Mouse (Mus musculus) intestine, embryonic 16.5 days (tissue): ENCODE results near the gene Prdm16. TPM values are rescaled to one million over a fixed set of nuclear protein-coding genes. Genes with fewer than 3 reads are reported as not detected.

Experiments used
- ATAC-seq: fragments of 200-750 bp; cut with Nextera tagmentation; 2 replicates; pipeline ENCODE4 v1.8.0; 2017; ENCODE audit warnings: moderate TSS enrichment, moderate library complexity
- H3K27ac ChIP-seq: fragments of 300-500 bp; sonication (generic); 2 replicates; pipeline ENCODE4 v1.5.1; 2014; ENCODE audit warnings: mild to moderate bottlenecking, low read length
- H3K27me3 ChIP-seq: fragments of 300-500 bp; sonication (generic); replicated peaks from 2 replicates; pipeline ENCODE4 v1.6.1; 2014; ENCODE audit warnings: low read length, control low read depth, mixed read lengths; ENCODE audit not compliant: control insufficient read depth, insufficient read depth
- H3K36me3 ChIP-seq: fragments of 300-500 bp; sonication (generic); 2 replicates; pipeline ENCODE4 v1.6.1; 2014; ENCODE audit warnings: low read length, control low read depth; ENCODE audit not compliant: control insufficient read depth, insufficient read depth
- H3K4me1 ChIP-seq: fragments of 300-500 bp; sonication (generic); 2 replicates; pipeline ENCODE4 v1.6.1; 2014; ENCODE audit warnings: low read length, control low read depth, mixed read lengths; ENCODE audit not compliant: control insufficient read depth, insufficient read depth
- H3K4me2 ChIP-seq: fragments of 300-500 bp; sonication (generic); 2 replicates; pipeline ENCODE4 v1.6.1; 2014; ENCODE audit warnings: low read depth, low read length, control low read depth
- H3K4me3 ChIP-seq: fragments of 300-500 bp; sonication (generic); 2 replicates; pipeline ENCODE4 v1.5.1; 2014; ENCODE audit warnings: mild to moderate bottlenecking, low read length
- H3K9ac ChIP-seq: fragments of 300-500 bp; sonication (generic); 2 replicates; pipeline ENCODE4 v1.6.1; 2014; ENCODE audit warnings: low read depth, low read length
- H3K9me3 ChIP-seq: fragments of 300-500 bp; sonication (generic); 2 replicates; pipeline ENCODE4 v1.6.1; 2016; ENCODE audit warnings: low read length, control low read depth; ENCODE audit not compliant: control insufficient read depth
- WGBS: fragments of 180-500 bp; shearing (Covaris S2); extraction: QIAGEN DNeasy Blood & Tissue Kit; methylation state at CpG from one replicate; pipeline ENCODE4 v1.1.7; 2014; 5-methylcytosine and 5-hydroxymethylcytosine counted together
- polyA plus RNA-seq: library from polyadenylated mRNA; unstranded; fragments of >200 nt; fragmentation: Nextera tagmentation; extraction: Ambion mirVana; gene quantifications from 2 replicates; pipeline ENCODE4 v1.2.1, GENCODE M21; 2015

The Prdm16 gene
- polyA plus RNA-seq, 1 experiment from 2014 or later = 17.6 TPM

DNA sequence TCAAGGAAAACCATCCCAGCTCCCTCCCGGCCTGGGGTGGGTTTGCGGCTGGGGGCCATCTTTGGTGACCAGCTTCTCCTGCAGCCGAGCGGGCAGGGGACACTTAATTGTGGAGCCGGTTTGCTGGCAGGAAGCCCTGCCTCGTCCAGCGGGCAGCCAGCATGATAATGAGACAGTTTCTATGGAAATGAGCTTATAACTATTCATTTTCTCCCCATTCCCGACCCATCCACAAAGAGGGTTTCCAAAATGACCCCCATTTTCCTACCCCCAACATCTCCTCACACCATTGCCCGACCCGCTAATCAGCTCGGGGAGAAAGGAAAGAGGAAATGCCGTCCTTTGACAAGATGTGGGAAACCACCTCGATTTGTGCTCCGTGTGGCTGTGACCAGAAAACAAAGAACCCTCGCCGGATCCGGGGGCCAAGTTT lies 86.7 kb downstream of the Prdm16 start:
- no peaks in the 10 kb centered on the region for H3K36me3 ChIP-seq
- no peak overlapping the region for H3K9ac ChIP-seq
- no peaks in the 10 kb centered on the region for H3K9me3 ChIP-seq
- no peak overlapping the region for H3K4me3 ChIP-seq
- WGBS = 47% methylated on average over 17 of the region's 17 CpGs
- H3K4me2 ChIP-seq = 0 out of 2 replicates have a peak overlapping the region, but pooled peaks have one; percentile 3
- ATAC-seq = no peak
- H3K27ac ChIP-seq = no peak overlapping the region
- peaks cover 20% of the 10 kb centered on the region; the same call in 1 of the 2 replicates for H3K4me1 ChIP-seq
- no peaks in the 10 kb centered on the region for H3K27me3 ChIP-seq

DNA sequence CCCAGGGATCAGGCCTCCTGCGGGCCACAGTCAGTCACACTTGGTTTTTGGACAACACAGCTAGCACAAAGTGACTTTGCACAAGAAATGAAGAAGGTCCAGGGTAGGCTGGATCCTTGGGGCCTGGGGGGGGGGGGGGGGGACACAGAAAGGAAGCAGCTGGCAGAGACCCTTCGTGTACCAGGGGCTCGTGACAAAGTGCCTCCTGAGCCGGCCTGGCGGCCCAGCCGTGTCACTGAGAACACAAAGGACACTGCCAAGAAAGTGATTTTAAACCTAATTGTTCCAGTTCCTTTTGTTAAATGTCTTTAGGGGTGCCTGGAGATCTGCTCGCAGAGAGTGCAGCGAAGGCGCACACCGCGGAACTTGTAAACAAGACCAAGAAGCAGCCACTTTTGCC lies 87.2 kb downstream of the Prdm16 start:
- peaks cover 20% of the 10 kb centered on the region; the same call in 1 of the 2 replicates for H3K4me1 ChIP-seq
- H3K9ac ChIP-seq = no peak overlapping the region
- H3K4me3 ChIP-seq = no peak overlapping the region
- no peaks in the 10 kb centered on the region for H3K27me3 ChIP-seq
- H3K9me3 ChIP-seq = no peaks in the 10 kb centered on the region
- H3K27ac ChIP-seq = no peak overlapping the region
- H3K4me2 ChIP-seq = 0 out of 2 replicates have a peak overlapping the region, but pooled peaks have one; percentile 3
- H3K36me3 ChIP-seq = no peaks in the 10 kb centered on the region
- 66% methylated on average over 11 of the region's 11 CpGs for WGBS
- no peak for ATAC-seq

- H3K36me3 ChIP-seq = no peaks in the 10 kb centered on the region
- 68% methylated on average over 21 of the region's 21 CpGs for WGBS
- ATAC-seq = no peak
- H3K27ac ChIP-seq = no peak overlapping the region
- peaks cover 37% of the 10 kb centered on the region for H3K4me1 ChIP-seq
- H3K9me3 ChIP-seq = no peaks in the 10 kb centered on the region
- H3K4me2 ChIP-seq = no peak overlapping the region
- H3K4me3 ChIP-seq = no peak overlapping the region
- no peak overlapping the region for H3K9ac ChIP-seq
- H3K27me3 ChIP-seq = 0 out of 2 replicates have a peak, but pooled peaks cover 3% of the 10 kb centered on the region
Measured at GRCm38 (mm10) chr4:154547176-154547855, 89.4 kb downstream of the Prdm16 start.

DNA sequence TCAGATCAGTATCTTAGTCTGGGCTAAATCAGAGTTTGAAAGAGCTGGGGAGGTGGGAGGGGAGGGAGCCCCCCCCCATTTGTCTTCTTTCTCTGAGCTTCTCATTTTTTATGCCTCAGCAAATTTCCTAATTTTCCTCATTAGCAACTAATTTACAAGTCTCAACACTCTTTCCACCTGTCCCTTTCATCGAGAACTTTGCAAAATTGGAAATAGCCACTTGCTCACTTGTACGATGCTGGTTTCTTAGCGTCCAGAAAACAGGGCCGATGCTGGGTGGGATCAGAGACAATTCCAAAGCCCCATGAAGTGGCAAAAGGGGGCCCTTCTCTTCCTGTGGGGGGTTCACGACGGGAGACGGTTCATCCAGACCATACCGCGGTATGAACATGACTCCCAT lies 91.4 kb downstream of the Prdm16 start:
- no peak overlapping the region for H3K4me3 ChIP-seq
- no peak overlapping the region for H3K27ac ChIP-seq
- 0 out of 2 replicates have a peak, but pooled peaks cover 3% of the 10 kb centered on the region for H3K27me3 ChIP-seq
- no peak overlapping the region for H3K4me2 ChIP-seq
- peaks cover 47% of the 10 kb centered on the region for H3K4me1 ChIP-seq
- H3K36me3 ChIP-seq = no peaks in the 10 kb centered on the region
- 74% methylated on average over 9 of the region's 9 CpGs for WGBS
- H3K9me3 ChIP-seq = no peaks in the 10 kb centered on the region
- no peak overlapping the region for H3K9ac ChIP-seq
- no peak for ATAC-seq

DNA sequence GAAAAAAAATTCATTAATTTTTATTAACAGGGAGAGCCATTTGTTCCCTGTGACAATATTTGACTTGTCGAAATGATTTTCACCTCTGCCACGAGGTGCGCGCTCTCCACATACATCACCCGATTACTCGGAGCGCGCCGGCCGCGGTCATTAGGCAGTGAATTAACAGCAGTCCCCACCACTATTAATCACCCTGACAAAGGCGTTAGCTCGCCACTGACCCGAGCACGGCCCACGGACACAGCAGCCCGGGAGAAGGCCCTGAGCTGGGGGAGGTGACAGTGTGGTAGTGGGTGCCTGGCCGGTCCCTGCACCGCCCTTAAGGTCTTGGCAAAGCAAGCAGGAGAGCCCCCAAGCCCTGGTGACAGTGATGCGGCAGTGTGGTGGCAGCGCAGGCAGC lies 92.8 kb downstream of the Prdm16 start:
- H3K27me3 ChIP-seq = 0 out of 2 replicates have a peak, but pooled peaks cover 3% of the 10 kb centered on the region
- WGBS = 21% methylated on average over 21 of the region's 21 CpGs
- H3K36me3 ChIP-seq = no peaks in the 10 kb centered on the region
- ATAC-seq = no peak
- H3K4me3 ChIP-seq = no peak overlapping the region
- no peaks in the 10 kb centered on the region for H3K9me3 ChIP-seq
- peaks cover 40% of the 10 kb centered on the region for H3K4me1 ChIP-seq
- H3K9ac ChIP-seq = 0 out of 2 replicates have a peak overlapping the region, but pooled peaks have one; percentile 43
- peak overlapping the region; percentile 48; the same call in 1 of the 2 replicates for H3K27ac ChIP-seq
- peak overlapping the region; percentile 16; the same call in 1 of the 2 replicates for H3K4me2 ChIP-seq

- no peaks in the 10 kb centered on the region for H3K36me3 ChIP-seq
- no peak overlapping the region for H3K4me3 ChIP-seq
- H3K9me3 ChIP-seq = no peaks in the 10 kb centered on the region
- peak overlapping the region; percentile 22; the same call in 1 of the 2 replicates for H3K4me2 ChIP-seq
- peaks cover 38% of the 10 kb centered on the region for H3K4me1 ChIP-seq
- H3K27ac ChIP-seq = peak overlapping the region; percentile 81
- ATAC-seq = no peak
- H3K9ac ChIP-seq = peak overlapping the region; percentile 24; the same call in 1 of the 2 replicates
- 51% methylated on average over 4 of the region's 4 CpGs for WGBS
- H3K27me3 ChIP-seq = 0 out of 2 replicates have a peak, but pooled peaks cover 3% of the 10 kb centered on the region
Measured at GRCm38 (mm10) chr4:154543128-154543527, 93.5 kb downstream of the Prdm16 start.

DNA sequence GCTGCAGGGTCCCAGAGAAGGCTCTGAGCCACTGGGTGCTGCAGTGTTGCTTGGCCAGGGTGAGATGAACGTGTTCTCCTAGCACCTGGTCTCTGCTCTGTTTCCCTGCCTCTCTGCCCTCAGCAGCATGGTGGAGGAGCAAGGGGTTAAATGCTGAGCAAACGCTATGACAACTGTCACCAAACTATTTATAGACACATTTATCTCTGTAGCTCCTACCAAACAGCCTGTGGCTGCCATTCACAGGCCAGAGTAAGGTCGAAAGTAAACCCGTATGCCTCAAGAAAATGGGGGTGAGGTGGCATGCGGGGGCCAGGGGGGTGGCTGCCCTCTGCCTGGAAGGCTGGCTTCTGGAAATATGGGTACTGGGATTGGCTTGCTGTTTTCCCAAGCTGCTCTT lies 94.1 kb downstream of the Prdm16 start:
- Histone ChIP-seq H3K9ac (peak overlapping the region; percentile 33; the same call in 1 of the 2 replicates), H3K4me3 (no peak overlapping the region), H3K27me3 (0 out of 2 replicates have a peak, but pooled peaks cover 3% of the 10 kb centered on the region), H3K9me3 (no peaks in the 10 kb centered on the region), H3K36me3 (no peaks in the 10 kb centered on the region), H3K4me1 (peaks cover 38% of the 10 kb centered on the region), H3K27ac (peak overlapping the region; percentile 81), H3K4me2 (peak overlapping the region; percentile 22; the same call in 1 of the 2 replicates)
- peak; percentile 30 for ATAC-seq
- 40% methylated on average over 5 of the region's 5 CpGs for WGBS

- peak overlapping the region; percentile 28 for H3K4me2 ChIP-seq
- 0 out of 2 replicates have a peak, but pooled peaks cover 3% of the 10 kb centered on the region for H3K27me3 ChIP-seq
Measured at GRCm38 (mm10) chr4:154541632-154542276, 94.9 kb downstream of the Prdm16 start.

GRCm38 (mm10) chr4:154540671-154541070 lies 96.0 kb downstream of the Prdm16 start:
- WGBS = 38% methylated on average over 10 of the region's 10 CpGs
- 0 out of 2 replicates have a peak, but pooled peaks cover 3% of the 10 kb centered on the region for H3K27me3 ChIP-seq
- H3K4me3 ChIP-seq = no peak overlapping the region; the same call in none of the 2 replicates
- H3K36me3 ChIP-seq = no peaks in the 10 kb centered on the region
- H3K9me3 ChIP-seq = no peaks in the 10 kb centered on the region
- H3K4me2 ChIP-seq = peak overlapping the region; percentile 28; the same call in 1 of the 2 replicates
- H3K27ac ChIP-seq = peak overlapping the region; percentile 81
- peak overlapping the region; percentile 34; the same call in 1 of the 2 replicates for H3K9ac ChIP-seq
- ATAC-seq = peak; percentile 7; the same call in 1 of the 2 replicates
- H3K4me1 ChIP-seq = peaks cover 34% of the 10 kb centered on the region

More at GRCm38 (mm10) chr4:154541632-154542276, 94.9 kb downstream of the Prdm16 start:
- WGBS = 39% methylated on average over 9 of the region's 9 CpGs
- H3K9me3 ChIP-seq = no peaks in the 10 kb centered on the region
- peak; percentile 80 for ATAC-seq
- H3K4me3 ChIP-seq = no peak overlapping the region
- no peaks in the 10 kb centered on the region for H3K36me3 ChIP-seq
- H3K9ac ChIP-seq = peak overlapping the region; percentile 34
- peak overlapping the region; percentile 81 for H3K27ac ChIP-seq
- H3K4me1 ChIP-seq = peaks cover 34% of the 10 kb centered on the region
